In the genomic region with DNA sequence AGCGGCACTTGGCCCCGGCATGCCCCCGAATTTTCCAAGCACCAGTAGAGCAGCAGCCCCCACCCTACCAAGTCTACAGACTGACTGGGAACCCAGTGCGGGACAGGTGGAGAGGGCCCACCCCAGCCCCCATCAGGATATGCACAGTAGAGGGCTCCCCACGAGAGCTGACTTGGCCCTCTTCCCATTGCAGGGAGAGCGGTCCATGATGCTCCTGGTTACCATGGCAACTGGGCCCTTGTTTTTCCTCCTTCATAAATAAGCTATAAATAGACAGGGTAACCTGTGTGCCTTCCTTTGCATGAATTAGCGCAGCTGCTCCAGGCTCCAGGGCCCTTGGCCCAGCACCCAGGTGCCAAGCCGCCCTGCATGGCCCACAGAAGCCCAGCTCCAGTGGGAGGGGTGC, we compare ENCODE assay signal across 11 mouse cellular contexts. TPM values are rescaled to one million over a fixed set of nuclear protein-coding genes. Genes with fewer than 3 reads are reported as not detected.
A peak's percentile ranks its signal among the peaks of the same experiment; 100 is the strongest.
DNase-seq lines count a peak whose midpoint lies in the region; ATAC-seq lines count a peak whose summit lies in the region.
"Had no signal": no experiment of that assay in that cellular context is flagged by ENCODE, and none has a peak within 500 bp of the region (broad histone marks: within the 10 kb centered on the region; RNA-seq: fewer than 3 reads in every experiment).

No protein-coding gene starts in this region.

- H3K4me2 ChIP-seq in forebrain, embryonic 12.5 days: no peak overlapping the region
- H3K4me2 ChIP-seq: lung, embryonic 14.5 days had no signal

- 64% methylated on average over 8 of the region's 8 CpGs for WGBS in forebrain, embryonic 12.5 days

- H3K9ac ChIP-seq in forebrain, embryonic 12.5 days: no peak overlapping the region
- H3K9ac ChIP-seq: lung, embryonic 14.5 days had no signal

- peak overlapping the region; percentile 54; the same call in 1 of the 2 replicates for H3K27ac ChIP-seq in forebrain, embryonic 12.5 days
- H3K27ac ChIP-seq: kidney, postnatal 0 days had no signal

- no peak overlapping the region for H3K4me3 ChIP-seq in forebrain, embryonic 12.5 days (replicated peaks)

- H3K9me3 ChIP-seq in forebrain, embryonic 12.5 days: no peaks in the 10 kb centered on the region

- no peaks in the 10 kb centered on the region for H3K27me3 ChIP-seq in forebrain, embryonic 12.5 days

- DNase-seq in retina, postnatal 1 day: peak; percentile 36
- no peak for DNase-seq in retina, embryonic 14.5 days (ENCODE audit: low spot score)
- peak; percentile 40 to 41 for DNase-seq in layer of hippocampus, postnatal 25 days (ENCODE audit: extremely low spot score in 1 of 2, low spot score in 1 of 2)
- peak; percentile 63 for DNase-seq in right cerebral cortex, postnatal 25 days
- DNase-seq in lung, postnatal 10 days: no peak
- no peak for DNase-seq in thymus, postnatal 14 days
- DNase-seq in kidney, adult 18-20 months: no peak
- DNase-seq: lung, embryonic 14.5 days; thymus, postnatal 25 days had no signal

- H3K4me1 ChIP-seq in forebrain, embryonic 12.5 days: peaks cover 21% of the 10 kb centered on the region

- ATAC-seq in forebrain, embryonic 12.5 days (ENCODE audit: low FRiP score): peak; percentile 44; the same call in 1 of the 2 replicates

- no peaks in the 10 kb centered on the region for H3K36me3 ChIP-seq in forebrain, embryonic 12.5 days (replicated peaks)

RNA-seq across cellular contexts. Expression of a gene that starts 3.3 kb away (rescaled TPM):
- 294 and 303 TPM in 2 replicates for polyA plus RNA-seq in forebrain, embryonic 12.5 days (2016; fragmentation: Nextera tagmentation; extraction: Ambion mirVana)
- total RNA-seq in layer of hippocampus, postnatal 25 days (2021): 100 to 1,000 TPM; 205 to 234 TPM

Comparison
In these comparisons a context has a peak if more than half of its experiments do, and no peak if none do; other contexts are left out.
1. DNase-seq: peak in retina, postnatal 1 day (single experiment), layer of hippocampus, postnatal 25 days (2 of 2) and right cerebral cortex, postnatal 25 days (single experiment); none in retina, embryonic 14.5 days (single experiment), lung, postnatal 10 days (single experiment), thymus, postnatal 14 days (single experiment) and kidney, adult 18-20 months (single experiment).